Mouse (Mus musculus) R1 (cell line): ENCODE data around the gene Cirbp.

ENCODE experiments used
- DNase-seq: peaks from one replicate; pipeline ENCODE4 v3.0.0-alpha.2; 2018; ENCODE audit warnings: low read depth, low spot score

The Cirbp gene

GRCm38 (mm10) chr10:80177441-80178279, 11.9 kb downstream of the Cirbp start:
- DNase-seq, result no peak

- DNase-seq, result peak; percentile 65
These were observed 13.6 kb downstream of the Cirbp start, which contains the start of gene Efna2 for GRCm38 (mm10) chr10:80179068-80180051. Efna2 (plus strand) TSS chr10:80179482.

DNA sequence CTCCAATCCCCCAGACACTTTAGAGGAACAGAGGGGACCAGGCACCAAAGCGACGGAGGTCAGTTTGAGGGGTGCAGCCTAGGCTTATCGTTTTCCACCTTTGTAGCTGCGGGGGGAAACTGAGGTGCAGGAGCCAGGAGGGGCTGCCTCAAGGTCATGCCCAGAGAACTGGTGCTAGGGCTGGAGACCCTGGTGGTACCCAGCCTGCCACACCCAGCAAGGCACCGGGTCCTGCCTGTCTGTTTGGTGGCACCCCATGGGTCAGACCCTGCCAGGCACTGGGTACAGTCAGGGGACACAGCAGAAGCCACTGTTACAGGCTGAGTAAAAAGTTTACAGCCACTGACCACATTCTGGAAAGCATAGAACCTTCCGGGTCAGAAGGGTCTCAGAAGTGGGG, 14.5 kb downstream of the Cirbp start:
- no peak for DNase-seq

- DNase-seq, result no peak
These were observed 15.0 kb downstream of the Cirbp start for GRCm38 (mm10) chr10:80180823-80181222.

- no peak for DNase-seq
These were observed 16.8 kb downstream of the Cirbp start for GRCm38 (mm10) chr10:80182547-80182946.

DNA sequence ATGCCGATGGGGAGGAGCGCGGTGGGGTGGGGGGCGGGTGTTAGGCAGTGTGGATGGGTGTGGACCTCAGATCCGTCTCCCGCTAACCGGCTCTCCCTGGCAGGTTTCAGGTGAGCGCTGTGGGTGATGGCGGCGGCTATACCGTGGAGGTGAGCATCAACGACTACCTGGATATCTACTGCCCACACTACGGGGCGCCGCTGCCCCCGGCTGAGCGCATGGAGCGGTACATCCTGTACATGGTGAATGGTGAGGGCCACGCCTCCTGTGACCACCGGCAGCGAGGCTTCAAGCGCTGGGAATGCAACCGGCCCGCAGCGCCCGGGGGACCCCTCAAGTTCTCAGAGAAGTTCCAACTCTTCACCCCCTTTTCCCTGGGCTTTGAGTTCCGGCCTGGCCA, 20.9 kb downstream of the Cirbp start:
- DNase-seq, result no peak

DNA sequence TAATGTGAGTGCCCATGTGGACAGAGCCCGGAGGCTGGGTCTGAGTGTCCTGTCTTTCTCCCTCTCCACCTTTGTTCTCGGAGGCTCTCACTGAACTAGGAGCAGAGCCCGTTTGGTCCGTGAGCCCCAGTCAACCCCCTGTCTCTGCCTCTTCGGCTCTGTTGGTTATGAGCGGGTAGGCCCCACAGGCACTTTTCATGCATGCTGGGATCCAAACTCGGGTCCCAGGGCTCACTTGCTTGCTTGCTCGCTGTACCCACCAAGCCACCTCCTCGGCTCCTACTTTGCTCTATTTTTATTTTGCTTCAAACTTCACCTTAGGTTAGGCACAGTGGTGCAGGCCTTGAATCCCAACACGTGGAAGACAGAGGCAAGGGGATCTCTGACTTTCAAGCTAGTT, 22.0 kb downstream of the Cirbp start:
- DNase-seq, result no peak

DNA sequence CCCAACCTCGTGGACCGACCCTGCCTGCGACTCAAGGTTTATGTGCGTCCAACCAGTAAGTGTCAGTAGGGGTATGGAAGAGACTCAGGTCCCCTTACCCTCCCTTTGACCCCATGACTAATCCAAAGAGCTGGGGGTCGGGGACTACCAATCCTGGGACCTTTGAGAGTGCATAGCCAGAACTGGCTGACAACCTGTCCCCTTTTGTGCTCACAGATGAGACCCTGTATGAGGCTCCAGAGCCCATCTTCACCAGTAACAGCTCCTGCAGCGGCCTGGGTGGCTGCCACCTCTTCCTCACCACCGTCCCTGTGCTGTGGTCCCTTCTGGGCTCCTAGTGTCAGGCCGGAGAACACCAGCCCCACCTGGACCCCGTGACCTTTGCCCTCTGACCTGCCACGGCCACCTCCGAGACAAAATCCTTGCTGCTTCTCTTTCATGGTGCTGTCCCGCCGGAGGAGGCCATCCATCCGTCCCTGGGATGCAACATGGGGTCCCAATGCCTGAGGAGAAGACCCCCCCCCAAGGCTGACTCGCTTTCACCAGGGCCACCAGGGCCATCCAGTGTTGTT, 22.8 kb downstream of the Cirbp start:
- no peak for DNase-seq

DNA sequence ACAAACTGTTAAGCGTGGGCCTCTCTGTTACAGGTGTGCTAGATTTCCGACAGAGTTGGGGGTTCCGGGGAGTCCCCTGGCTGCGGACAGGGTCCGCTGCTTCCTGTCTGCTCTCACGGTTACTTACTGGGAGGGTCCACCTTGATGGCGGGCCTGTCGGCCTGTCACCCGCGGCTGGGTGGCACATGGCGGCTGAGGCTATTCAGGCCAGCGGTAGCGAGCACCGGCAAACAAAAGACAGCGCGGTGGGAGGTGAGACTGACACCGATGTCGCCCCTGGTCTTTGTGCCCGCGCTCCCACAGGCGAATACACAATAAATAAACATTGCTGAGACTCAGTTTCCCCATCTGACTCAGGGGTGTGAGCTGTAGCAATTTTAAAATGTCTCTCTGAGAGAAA, 24.2 kb downstream of the Cirbp start:
- no peak for DNase-seq

- no peak for DNase-seq
These were observed 24.8 kb downstream of the Cirbp start for GRCm38 (mm10) chr10:80190491-80191051.

GRCm38 (mm10) chr10:80193976-80194375, 28.2 kb downstream of the Cirbp start:
- DNase-seq, result no peak

DNA sequence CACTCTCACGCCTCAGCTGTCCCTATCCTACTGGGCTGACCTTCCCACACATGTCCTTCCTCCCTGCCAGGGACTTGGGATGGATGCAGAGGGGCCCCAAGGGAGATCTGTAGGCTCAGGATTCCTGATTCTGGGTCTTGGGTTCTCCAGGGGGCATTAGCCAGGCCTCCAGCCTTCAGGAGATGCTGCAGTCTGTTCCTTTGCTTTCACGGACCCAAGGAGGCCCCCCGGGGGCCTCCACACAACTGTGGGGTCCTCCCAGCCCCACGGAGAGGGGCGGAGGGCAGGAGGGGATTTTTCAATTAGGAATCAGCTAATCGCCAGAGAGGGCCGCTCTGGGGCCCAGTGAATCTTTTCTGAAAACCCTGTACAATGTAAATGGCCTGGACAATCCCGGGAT, 28.7 kb downstream of the Cirbp start:
- no peak for DNase-seq

GRCm38 (mm10) chr10:80196167-80196566, 30.4 kb downstream of the Cirbp start:
- DNase-seq, result no peak

DNA sequence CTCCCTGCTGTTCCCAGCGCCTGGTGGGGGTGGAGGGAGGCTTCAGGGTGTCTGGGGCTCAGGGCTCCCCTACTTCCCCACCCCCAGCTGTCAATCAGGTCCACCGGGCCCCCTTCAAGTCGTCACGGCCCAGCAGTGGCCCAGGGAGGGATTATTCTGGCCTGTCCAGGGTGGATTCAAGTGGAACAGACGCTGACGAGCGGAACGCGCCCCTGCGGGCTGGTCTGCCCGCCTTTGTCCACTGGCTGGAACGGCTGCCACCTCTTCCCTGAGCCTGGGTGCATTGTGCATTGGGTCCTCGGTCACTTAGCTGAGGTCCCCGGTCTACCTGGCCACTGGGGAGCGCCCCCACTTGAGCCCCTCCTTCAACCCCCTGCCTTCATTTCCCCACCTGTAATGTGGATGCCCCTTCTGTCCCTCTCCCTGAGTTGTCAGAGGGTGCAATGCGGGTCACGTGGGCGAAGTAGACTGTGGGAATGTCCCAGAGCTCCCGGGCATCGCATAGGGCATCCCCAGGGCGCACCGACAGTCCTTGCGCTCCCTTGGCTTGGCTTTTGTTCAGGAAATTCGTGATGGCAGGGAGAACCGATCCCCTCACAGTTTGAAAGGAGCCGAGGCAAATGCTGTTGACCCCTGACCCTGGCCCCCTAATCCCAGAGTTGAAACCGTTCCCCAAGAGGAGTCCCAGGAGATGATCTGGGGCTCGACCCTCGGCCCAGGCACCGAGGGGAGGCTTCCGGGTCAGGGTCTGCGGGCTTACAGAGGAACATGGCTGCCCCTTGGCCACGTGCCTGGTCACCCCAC, 31.2 kb downstream of the Cirbp start:
- DNase-seq, result no peak

- peak; percentile 93 for DNase-seq
These were observed 33.7 kb downstream of the Cirbp start for GRCm38 (mm10) chr10:80199440-80200008.

DNA sequence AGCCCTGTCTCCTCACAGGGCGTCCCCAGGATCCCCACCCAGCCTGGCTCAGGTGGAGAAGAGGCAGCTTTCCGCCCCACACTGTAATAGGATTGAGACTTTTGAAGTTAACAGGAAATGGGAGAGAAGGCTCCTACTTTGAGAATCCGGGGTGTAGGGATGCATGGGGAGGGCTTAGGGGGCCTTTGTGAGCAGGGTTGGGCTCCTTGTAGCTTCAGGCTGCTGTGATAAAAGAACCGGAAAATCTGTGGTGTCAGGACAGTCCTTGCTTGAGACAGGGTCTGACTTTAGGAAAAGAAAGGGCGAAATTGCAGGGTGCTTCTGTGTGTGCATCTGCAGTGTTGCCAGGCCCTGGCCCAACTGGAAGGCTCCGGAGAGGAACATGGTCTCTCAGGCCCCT, 34.7 kb downstream of the Cirbp start:
- DNase-seq, result no peak

DNA sequence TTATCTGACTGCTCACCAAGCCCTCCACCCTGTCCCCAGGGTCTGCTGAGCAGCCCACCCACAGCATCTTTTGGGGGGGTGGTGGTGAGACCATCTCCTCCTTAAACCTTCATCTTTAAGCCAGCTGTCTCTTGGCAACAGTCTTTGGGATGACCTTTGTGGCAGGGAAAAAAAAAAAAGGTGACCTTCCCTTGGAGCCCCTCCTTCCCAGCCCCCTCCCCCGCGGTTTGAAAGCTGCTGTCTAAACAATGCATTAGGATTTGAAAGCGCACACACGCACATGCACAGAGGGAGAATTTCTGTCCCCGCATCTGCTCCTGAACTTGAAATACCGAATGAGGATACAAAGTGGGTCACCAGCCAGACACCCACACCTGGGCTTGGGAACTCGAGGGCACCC, 38.3 kb downstream of the Cirbp start:
- peak; percentile 49 for DNase-seq

DNA sequence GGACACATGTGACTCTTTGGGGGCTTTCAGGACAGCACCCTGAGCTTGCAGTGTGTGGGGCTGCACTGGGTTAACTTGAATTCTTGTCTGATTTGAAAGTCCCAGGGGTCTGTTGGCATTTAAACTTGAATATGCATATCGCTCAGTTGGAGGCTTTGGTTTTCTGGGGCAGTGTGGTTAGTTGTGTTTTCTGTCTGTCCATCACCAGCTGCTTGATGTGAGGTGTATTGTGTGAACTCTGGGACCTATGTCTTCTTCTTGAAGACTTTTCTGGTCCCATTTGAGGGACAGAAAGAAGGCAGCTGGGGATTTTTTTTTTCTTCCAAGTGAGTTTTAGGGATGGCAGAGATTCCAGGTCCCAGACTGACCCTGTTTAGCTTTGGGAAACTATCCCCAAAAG, 41.4 kb downstream of the Cirbp start:
- no peak for DNase-seq

DNA sequence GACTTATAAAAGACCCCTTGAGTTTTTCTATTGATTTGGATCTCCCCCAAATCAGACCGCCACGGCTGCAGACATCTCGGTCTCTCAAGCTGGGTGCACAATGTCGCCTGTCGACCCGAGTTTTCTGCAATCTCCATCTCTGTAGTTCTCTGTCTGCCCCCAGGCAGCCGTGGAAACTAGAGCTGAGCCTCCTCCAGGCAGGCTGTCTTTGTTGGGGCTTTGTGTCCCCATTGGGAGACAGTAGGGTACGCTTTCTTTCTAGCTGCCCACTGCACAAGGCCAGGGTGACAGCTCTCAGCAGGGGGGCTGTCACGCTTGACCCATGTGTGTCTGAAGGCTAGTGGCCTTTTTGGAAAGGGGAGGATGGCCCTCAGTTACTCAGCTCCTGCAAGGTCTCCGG, 41.9 kb downstream of the Cirbp start:
- no peak for DNase-seq

DNA sequence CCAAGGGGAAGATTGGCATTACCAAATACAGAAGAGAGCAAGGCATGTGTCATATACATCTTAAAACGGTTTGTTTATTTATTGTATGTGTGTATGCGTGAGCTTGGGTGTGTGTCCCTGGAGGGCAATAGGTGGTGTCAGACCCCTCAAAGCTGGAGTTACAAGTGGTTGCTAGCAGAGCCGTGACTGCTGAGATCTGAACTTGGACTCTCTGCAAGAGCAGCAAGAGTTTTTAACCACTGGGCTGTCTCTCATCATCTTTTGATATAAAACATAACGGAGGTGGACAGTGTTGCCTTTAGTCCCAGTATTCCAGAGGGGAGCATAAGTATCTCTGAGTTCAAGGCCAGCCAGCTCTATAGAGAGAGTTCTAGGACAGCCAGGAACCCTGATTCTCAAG, 42.5 kb downstream of the Cirbp start:
- no peak for DNase-seq
